ENCODE assay signal across 15 mouse cellular contexts in genomic region chr11:66567382-66567781, GRCm38 (mm10). TPM values are rescaled to one million over a fixed set of nuclear protein-coding genes. Genes with fewer than 3 reads are reported as not detected.
DNase-seq lines count a peak whose midpoint lies in the region; ATAC-seq and TF ChIP-seq lines count a peak whose summit lies in the region.
"Had no signal": no experiment of that assay in that cellular context is flagged by ENCODE, and none has a peak within 500 bp of the region (broad histone marks: within the 10 kb centered on the region; RNA-seq: fewer than 3 reads in every experiment).

No protein-coding gene starts in this region.

- H3K4me2 ChIP-seq in heart, embryonic 14.5 days (ENCODE audit: low read length), result peak overlapping the region; percentile 24
- no peak overlapping the region for H3K4me2 ChIP-seq in embryonic facial prominence, embryonic 11.5 days (ENCODE audit: low read depth, low read length)
- peak overlapping the region; percentile 11; the same call in 1 of the 2 replicates for H3K4me2 ChIP-seq in hindbrain, embryonic 16.5 days (ENCODE audit: low read length)

- H3K9me3 ChIP-seq in heart, embryonic 14.5 days (ENCODE audit: control insufficient read depth, low read length), result no peaks in the 10 kb centered on the region
- H3K9me3 ChIP-seq in embryonic facial prominence, embryonic 11.5 days (replicated peaks; ENCODE audit: control insufficient read depth, low read length), result no peaks in the 10 kb centered on the region
- H3K9me3 ChIP-seq in hindbrain, embryonic 16.5 days (ENCODE audit: control insufficient read depth, low read length), result no peaks in the 10 kb centered on the region

- H3K27me3 ChIP-seq in heart, embryonic 14.5 days (ENCODE audit: control insufficient read depth, insufficient read depth, low read length), result peaks cover 22% of the 10 kb centered on the region
- peaks cover 5% of the 10 kb centered on the region; the same call in 1 of the 2 replicates for H3K27me3 ChIP-seq in embryonic facial prominence, embryonic 11.5 days (ENCODE audit: control insufficient read depth, insufficient read depth, low read length)
- H3K27me3 ChIP-seq in hindbrain, embryonic 16.5 days (replicated peaks; ENCODE audit: control insufficient read depth, insufficient read depth, low read length), result peaks cover 4% of the 10 kb centered on the region; the same call in 1 of the 2 replicates

- no peak overlapping the region; a peak in 1 of 4 replicates for H3K4me3 ChIP-seq in heart, embryonic 14.5 days (ENCODE audit: control insufficient read depth in 1 of 2, insufficient read depth in 1 of 2, low read depth in 1 of 2, low read length in 2 of 2)
- no peak overlapping the region for H3K4me3 ChIP-seq in embryonic facial prominence, embryonic 11.5 days (ENCODE audit: low read depth, low read length)
- no peak overlapping the region for H3K4me3 ChIP-seq in hindbrain, embryonic 16.5 days (ENCODE audit: low read length)

- no peak for ATAC-seq in heart, embryonic 14.5 days (ENCODE audit: insufficient number of reproducible peaks, insufficient read depth, low FRiP score, low read depth)
- no peak for ATAC-seq in embryonic facial prominence, embryonic 11.5 days (replicated peaks; ENCODE audit: insufficient number of reproducible peaks, low FRiP score, low TSS enrichment, low read depth)
- no peak for ATAC-seq in hindbrain, embryonic 16.5 days

- H3K9ac ChIP-seq in heart, embryonic 14.5 days (ENCODE audit: low read length), result no peak overlapping the region
- no peak overlapping the region for H3K9ac ChIP-seq in embryonic facial prominence, embryonic 11.5 days (replicated peaks; ENCODE audit: low read length)
- no peak overlapping the region for H3K9ac ChIP-seq in hindbrain, embryonic 16.5 days (ENCODE audit: low read depth, low read length)

- no peak overlapping the region for H3K27ac ChIP-seq in heart, embryonic 14.5 days (replicated peaks in 1 of 2; ENCODE audit: control insufficient read depth in 1 of 2, insufficient read depth in 1 of 2, low read depth in 2 of 2, low read length in 2 of 2)
- no peak overlapping the region for H3K27ac ChIP-seq in embryonic facial prominence, embryonic 11.5 days (replicated peaks; ENCODE audit: low read depth, low read length)
- no peak overlapping the region for H3K27ac ChIP-seq in hindbrain, embryonic 16.5 days (ENCODE audit: low read depth, low read length)
- H3K27ac ChIP-seq: macrophage had no signal

- WGBS in heart, embryonic 14.5 days, result 5% methylated on average over 10 of the region's 10 CpGs
- 7% methylated on average over 10 of the region's 10 CpGs for WGBS in embryonic facial prominence, embryonic 11.5 days
- 7% methylated on average over 10 of the region's 10 CpGs for WGBS in hindbrain, embryonic 16.5 days

- H3K36me3 ChIP-seq in heart, embryonic 14.5 days (ENCODE audit: control insufficient read depth, insufficient read depth, low read length), result no peaks in the 10 kb centered on the region
- H3K36me3 ChIP-seq in embryonic facial prominence, embryonic 11.5 days (replicated peaks; ENCODE audit: control insufficient read depth, insufficient read depth, low read depth, low read length), result no peaks in the 10 kb centered on the region
- no peaks in the 10 kb centered on the region for H3K36me3 ChIP-seq in hindbrain, embryonic 16.5 days (ENCODE audit: control insufficient read depth, insufficient read depth, low read length)

- TF ChIP-seq CTCF in brain, embryonic 14.5 days (IDR thresholded peaks at IDR 0.05; ENCODE audit: borderline replicate concordance, extremely low read depth, insufficient read depth, insufficient read length), result no peak

- no peak for DNase-seq in heart, adult 18-20 months
- peak; percentile 11 for DNase-seq in brain, embryonic 14.5 days (ENCODE audit: low read depth)
- DNase-seq in embryonic facial prominence, embryonic 11.5 days (ENCODE audit: low spot score), result peak; percentile 4
- no peak for DNase-seq in B cell, adult 2 months
- DNase-seq in cerebellum, adult 11 months, result no peak
- DNase-seq in right cerebral cortex, adult 18-20 months, result no peak
- DNase-seq: adrenal gland, postnatal 36 days; cerebellum, postnatal 14 days; layer of hippocampus, adult 9-11 months; spleen, adult 18-20 months; thymus, adult 18-20 months had no signal

- TF ChIP-seq POLR2A in brain, embryonic 14.5 days (IDR thresholded peaks at IDR 0.05; ENCODE audit: borderline replicate concordance, extremely low read depth, insufficient read depth, insufficient read length, poor library complexity, severe bottlenecking), result no peak

- H3K4me1 ChIP-seq in heart, embryonic 14.5 days (ENCODE audit: control insufficient read depth in 2 of 2, insufficient read depth in 2 of 2, low read length in 2 of 2), result peaks cover 2 to 3% of the 10 kb centered on the region in 2 experiments; a peak in 2 of 4 replicates
- H3K4me1 ChIP-seq in embryonic facial prominence, embryonic 11.5 days (ENCODE audit: control insufficient read depth, insufficient read depth, low read length), result no peaks in the 10 kb centered on the region
- peaks cover 4% of the 10 kb centered on the region; the same call in 1 of the 2 replicates for H3K4me1 ChIP-seq in hindbrain, embryonic 16.5 days (ENCODE audit: control insufficient read depth, insufficient read depth, low read depth, low read length)

RNA-seq across cellular contexts. Expression of gene Shisa6, which starts 41.6 kb away (rescaled TPM):
- 0.38 and 0.84 TPM in 2 replicates for polyA plus RNA-seq in heart, embryonic 14.5 days (2014; fragmentation: Nextera tagmentation; extraction: Ambion mirVana)
- total RNA-seq in heart, adult 18-20 months (2021), result 1 to 10 TPM in 1 of 2 experiments, under 1 TPM in 1; 0.69 to 1.2 TPM
- polyA plus RNA-seq in brain, embryonic 14.5 days (2012; rRNA removed), result 5.1 and 10.7 TPM in 2 replicates
- polyA plus RNA-seq in embryonic facial prominence, embryonic 11.5 days (2014; fragmentation: Nextera tagmentation; extraction: Ambion mirVana), result 0.53 and 0.67 TPM in 2 replicates
- 2.7 and 4.3 TPM in 2 replicates for polyA plus RNA-seq in hindbrain, embryonic 16.5 days (2015; fragmentation: Nextera tagmentation; extraction: Ambion mirVana)
- total RNA-seq: liver, adult 2 months had no signal
- polyA plus RNA-seq: liver, adult 2 months; macrophage had no signal

Comparison
In these comparisons a context has a peak if more than half of its experiments do, and no peak if none do; other contexts are left out.
1. DNase-seq: peak in brain, embryonic 14.5 days (single experiment) and embryonic facial prominence, embryonic 11.5 days (single experiment); none in heart, adult 18-20 months (0 of 2), B cell, adult 2 months (0 of 2), cerebellum, adult 11 months (single experiment) and right cerebral cortex, adult 18-20 months (single experiment).